Mouse (Mus musculus) lung, postnatal 25 days (tissue): ENCODE data around the gene Trpc4ap.
"Not testable (repeated sequence)": the region's sequence is repeated elsewhere in the genome, so short reads cannot be mapped to it uniquely, and the experiment has no call there.

Source experiments
- DNase-seq: peaks from one replicate; pipeline ENCODE4 v3.0.0; 2022; ENCODE audit warnings: low spot score

Gene Trpc4ap

DNA sequence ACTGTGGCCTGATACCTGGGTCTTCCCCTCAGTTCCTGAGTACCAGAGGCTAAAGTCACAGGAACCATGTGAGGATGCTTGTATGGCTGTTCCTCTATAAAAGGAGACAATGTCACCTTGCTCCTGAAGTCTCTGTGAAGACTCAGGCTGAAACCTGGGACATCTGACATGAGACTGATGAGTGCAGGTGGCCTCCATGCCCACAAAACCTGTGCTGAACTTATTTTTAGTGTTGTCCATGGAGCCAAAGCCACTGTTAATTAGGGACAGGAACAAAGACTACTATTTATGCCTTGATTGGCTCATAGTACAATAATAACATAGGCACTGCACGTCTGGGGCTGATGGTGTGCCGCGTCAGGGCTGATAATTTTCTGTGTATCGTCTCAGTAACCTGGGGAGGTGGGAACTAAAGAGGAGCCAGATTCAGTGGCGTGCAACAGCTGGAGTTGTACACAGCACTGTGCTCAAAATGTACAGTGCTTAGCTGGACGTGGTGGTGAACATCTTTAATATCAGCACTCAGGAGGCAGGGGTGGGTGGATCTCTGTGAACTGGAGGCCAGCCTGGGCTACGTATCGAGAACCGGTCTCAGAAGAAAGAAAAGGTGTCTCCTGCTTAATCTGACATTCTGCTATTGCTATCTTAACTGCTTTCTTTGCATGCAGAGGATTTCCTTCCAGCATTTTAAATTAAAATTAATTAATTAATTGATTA, 80.2 kb downstream of the Trpc4ap start:
- no peak for DNase-seq

DNA sequence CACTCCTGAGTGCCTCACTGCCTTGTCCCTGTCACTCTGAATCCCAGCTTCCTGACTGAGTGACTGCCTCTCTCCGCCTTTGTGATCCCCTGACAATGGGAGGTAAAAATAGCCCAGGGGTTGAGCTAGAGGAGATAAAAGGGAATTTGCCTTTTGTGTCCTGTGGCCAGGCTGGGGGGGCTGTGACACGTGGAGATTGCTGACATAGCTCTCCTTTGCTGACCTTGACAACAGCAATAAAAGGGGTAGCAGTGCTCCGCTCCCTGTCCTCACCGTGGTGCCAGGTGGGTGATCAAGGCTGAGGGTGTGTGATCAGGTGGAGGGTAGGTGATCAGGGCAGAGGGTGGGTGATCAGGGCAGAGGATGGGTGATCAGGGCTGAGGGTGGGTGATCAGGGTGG, 81.2 kb downstream of the Trpc4ap start, which contains the start of gene Myh7b:
Gene Myh7b (plus strand): TSS at position 235 of the 400 bp plus-strand sequence.
- DNase-seq = no peak

DNA sequence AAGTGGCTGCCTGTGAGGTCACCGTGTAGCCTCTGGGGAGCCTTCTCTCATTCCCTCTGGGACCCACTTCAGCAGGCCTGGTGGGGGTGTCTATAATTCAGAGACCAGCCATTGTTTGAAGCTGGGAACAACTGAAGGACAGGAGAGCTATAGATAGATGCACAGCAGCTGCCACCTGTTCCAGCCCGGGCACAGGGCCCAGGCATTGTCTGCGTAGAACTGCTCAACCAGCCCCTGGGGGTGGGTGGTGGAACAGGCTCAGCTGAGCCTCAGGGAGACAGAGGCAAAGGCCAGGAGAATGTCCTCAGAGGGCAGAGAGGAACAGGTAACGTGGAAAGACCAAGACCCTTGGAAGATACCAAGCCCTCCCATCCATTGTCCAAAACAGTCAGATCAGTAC, 85.8 kb downstream of the Trpc4ap start:
- DNase-seq = no peak

DNA sequence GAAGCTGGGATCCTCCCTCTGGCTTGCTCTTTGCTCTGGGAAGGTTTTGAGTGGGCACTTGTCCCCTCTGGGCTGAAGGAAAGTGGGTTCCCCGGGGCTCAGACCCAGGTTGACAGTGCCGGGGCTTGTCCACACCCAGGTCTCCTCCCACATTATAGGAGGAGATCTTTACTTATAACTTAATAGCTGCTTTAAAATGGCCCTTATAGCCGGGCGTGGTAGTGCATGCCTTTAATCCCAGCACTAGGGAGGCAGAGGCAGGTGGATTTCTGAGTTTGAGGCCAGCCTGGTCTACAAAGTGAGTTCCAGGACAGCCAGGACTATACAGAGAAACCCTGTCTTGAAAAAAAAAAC, 87.0 kb downstream of the Trpc4ap start:
- not testable (repeated sequence) for DNase-seq

DNA sequence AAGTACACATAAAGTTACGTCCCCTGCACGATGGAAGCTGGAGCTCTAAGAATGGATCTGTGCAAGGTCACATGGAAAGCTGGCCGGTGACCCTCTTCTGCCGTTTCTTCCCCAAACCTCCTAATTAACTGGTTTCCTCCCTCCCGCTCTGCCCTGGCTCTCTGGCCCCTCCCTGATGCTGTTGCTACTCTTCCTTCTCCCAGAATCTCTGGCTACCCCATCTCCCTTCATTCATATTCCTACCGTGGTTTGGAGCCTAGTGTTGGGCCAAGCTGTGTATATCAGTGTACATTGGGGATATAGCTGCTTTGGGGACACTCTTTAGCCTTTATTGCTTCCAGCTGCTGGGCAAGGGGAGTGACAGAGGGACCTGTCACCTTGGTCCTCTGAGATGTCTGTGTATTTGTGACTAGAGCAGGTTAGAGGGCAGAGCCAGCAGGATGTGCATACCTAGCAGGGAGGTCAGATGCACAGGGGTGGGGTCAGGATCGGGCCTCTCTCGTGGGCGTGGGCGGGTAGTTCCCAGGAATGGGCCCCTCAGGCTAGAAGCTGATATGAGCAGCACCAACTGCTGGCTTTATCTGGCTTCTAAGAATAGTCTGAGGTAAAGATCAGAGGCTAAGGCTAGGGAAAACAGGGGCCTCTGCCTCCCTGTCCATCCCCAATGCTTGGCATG, 87.5 kb downstream of the Trpc4ap start:
- no peak for DNase-seq

DNA sequence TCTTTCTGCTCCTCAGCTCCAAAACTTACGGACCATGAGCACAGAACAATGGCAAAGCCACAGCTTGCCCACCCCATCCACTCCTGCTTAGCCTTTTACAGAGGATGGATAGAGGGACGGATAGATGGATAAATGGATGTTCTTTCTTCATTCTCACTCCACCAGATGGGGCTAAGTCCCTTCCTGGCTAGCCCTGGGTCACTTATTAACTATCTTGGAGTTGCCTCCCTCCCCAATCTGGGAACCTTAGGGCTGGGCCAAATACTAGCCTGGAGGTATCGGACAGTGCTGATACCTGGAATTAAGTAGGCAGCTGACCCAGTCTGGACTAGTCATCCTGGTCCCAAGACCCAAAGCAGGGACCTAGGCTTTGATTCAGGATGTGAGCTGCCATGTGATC, 88.5 kb downstream of the Trpc4ap start:
- DNase-seq = no peak

DNA sequence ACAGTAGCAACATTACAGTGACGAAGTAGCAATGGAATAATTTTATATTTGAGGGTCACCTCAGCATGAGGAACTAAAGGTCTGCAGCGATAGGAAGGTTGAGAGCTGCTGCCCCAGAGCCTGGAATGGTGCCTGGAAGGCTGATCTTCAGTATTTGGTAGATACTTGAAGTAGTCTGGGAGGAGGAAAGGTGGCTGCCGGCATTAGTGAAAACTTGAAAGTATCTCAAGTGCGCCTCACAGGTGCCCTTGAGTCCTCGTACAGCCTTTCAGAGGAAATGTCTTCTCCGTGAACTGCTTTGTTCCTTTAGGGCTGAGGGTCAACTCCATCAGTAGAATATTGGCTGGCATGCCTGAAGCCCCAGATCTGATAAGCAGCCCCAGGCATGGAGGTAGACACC, 96.7 kb downstream of the Trpc4ap start:
- no peak for DNase-seq

DNA sequence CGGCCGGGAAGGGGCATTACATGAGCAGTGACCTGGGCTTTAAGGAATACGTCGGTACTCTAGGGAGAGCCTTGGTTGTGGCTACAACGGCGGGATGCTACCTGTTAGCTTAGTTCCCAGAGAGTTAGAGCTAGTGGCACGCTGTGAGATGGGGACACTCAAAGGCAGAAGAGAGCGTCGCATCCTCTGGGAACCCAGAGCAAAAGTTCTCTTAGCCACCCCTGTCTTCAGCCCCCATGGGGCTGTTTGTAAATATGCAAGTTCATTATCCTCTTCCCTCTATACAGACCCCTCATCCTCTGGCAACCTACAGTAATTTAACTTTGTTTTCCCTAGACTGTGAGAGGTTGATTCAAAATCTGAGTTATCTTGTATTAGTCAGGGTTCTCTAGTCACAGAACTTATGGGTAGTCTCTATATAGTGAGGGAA, 99.3 kb downstream of the Trpc4ap start:
- DNase-seq = no peak

DNA sequence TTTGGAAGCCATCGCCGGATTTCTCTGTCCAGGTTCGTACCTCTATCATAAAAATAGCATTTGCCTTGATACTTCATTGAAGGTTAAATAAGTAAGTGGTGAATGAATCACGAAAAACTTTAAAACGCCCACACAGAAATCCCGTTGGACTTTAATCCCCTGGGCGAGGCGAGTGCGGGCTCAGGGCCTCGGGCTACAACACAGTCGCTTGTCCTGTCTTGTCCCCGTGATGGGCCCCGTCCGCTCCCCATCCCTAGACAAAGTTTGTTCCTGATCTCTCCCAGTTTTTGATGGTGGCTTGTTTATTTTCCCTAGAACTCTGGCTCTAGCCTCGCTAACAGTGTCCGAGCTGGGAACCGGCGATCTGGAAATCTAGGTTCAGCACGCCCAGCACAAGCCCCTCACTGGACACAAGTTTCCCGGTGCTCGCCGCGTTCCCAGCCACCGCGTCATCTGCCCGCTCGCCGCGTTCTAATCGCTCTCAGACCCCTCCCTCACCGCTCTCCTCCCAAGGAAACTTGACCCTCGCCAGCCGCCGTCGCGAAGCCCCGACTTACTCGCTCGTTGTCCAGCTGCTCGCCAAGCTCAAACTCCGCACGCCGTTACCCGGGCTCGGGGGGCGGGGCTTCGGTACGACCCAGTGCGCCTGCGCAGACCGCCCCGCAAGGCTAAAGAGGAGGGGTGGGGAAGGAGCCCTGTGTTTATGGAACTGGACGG, 99.9 kb downstream of the Trpc4ap start, which contains the start of gene Gss:
Gene Gss (minus strand): TSS at position 674 of the 717 bp plus-strand sequence.
- DNase-seq = peak; percentile 99

DNA sequence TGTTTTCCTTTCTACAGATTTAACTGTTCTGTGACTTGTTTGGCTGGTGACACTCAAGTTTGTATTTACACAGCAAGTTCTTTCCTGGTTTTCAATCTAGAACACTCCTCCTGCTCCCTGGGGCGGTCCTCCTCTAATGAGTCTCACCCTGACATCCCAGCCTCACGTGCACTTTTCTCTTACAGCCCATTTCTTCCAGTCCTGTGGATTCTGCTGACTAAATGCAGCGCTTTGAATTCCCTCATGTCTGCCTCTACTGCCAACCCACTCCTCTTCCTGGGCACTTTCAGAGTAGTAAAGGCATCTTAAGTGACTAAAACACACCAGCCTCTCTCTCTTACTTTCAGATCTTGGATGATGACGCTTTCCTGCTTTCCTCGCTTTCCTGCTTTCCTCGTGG, 100.5 kb downstream of the Trpc4ap start:
- no peak for DNase-seq

DNA sequence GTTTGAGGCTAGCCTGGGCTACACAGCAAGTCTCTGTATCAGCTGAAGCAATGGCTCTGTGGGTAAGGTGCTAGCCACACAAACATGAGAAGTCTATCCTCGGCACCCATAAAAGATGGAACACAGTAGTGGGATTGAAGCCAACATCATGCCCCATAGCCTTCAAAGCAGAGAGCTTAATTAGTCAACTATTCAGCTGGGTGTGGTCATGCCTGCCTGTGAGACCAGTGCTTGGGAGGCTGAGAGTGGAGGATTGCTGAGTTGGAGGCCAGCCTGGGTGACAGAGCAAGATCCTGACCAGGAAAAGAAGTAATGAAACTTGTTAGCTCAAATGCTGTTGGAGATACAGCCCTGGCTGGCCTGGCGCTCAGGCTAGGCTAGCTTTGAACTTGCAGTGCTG, 101.3 kb downstream of the Trpc4ap start:
- no peak for DNase-seq

DNA sequence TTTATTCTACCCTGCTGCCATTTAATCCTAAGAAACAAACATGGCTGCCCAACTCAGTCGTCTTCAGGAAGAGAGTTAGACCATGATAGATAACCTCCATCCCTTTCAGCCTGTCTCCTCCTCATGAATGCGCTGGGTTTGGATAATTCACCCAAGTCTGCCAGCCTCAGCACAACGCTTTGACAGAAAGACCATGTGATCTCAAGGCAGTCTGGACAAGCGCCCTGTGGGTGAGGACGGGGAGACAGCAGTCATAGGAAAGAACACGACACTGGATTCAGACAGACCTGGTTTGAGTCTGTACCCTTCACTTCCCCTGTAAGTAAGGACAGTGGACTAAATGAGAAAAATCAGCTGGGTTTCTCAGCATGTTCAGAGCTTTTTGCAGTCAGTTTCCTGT, 102.7 kb downstream of the Trpc4ap start:
- DNase-seq = no peak

DNA sequence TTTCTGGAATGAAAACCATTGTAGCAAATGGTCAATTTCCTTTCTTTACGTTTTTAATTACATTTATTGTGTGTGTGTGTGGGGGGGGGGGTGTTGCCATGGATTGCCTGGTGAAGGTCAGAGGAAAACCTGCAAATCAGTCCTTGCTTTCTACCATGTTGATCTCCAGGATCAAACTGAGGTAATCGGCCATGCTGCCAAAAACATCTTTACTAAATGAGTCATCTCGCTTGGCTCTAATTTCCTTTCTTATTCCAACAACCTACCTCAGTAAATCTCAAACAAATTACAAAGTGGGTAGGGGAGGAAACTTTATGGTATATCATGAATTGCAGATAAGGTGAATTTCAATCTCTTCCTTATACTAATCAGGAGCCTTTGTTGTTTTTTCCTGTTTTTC, 104.0 kb downstream of the Trpc4ap start:
- no peak for DNase-seq

DNA sequence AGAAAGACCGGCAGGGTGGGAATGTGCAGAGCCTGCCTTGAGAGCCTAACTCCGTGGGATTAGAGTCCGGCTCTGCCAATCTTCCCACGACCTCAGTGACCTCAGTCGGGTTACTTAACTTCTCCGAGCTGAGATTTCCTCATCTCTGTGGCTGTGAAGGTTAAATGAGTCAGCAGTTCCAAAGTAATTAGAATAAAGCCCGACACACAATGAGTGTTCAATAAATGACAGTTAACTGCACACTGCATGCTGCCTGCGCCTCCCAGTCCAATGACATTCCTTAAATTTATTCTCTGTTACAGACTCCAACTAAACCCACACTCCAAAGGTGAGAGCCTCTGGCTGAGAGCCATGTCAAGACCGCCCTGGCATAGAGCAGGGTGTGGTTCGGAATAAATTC, 106.7 kb downstream of the Trpc4ap start:
- DNase-seq = peak; percentile 45

DNA sequence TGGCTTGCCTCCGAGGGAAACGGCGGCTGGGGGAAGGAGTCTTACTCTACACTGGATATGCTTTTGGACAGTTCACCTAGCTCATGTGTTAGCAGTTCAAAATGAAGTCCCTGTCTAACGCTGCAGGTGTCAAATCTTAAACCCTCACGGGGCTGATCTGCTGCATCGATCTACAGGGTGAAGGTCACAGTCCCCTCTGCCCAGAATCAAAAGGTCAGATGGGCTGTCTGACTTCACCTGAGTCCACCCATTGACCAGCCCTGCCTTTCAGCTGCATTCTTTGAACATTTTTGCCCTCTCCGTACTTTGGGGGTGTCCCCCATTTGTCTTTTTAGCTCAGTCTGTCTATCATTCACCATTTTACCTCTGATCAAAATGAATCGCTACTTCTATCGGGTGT, 107.1 kb downstream of the Trpc4ap start:
- no peak for DNase-seq
